23 mouse cellular contexts compared by ENCODE assay signal in the genomic region with DNA sequence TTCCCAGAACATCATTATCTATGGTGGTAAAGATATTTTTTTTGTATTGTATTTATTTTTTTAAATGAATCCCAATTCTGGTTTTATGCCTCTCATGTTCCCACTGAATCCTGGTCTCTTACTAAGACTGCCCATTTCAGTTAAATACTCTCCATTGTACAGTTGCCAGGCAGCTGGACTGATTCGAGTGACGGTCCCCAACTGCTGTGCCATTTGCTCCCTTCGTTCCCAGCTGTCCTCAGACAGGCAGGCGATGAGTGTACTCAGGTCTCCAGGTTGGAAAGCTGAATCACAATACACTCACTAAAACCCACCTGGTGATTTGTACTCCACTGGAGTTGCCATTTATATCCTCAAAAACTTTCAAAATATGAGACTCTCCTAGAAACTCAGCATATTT.
"Had no signal": no experiment of that assay in that cellular context is flagged by ENCODE, and none has a peak within 500 bp of the region (broad histone marks: within the 10 kb centered on the region; RNA-seq: fewer than 3 reads in every experiment).

No protein-coding gene starts in this region.

- DNase-seq: gastrocnemius, postnatal 10 days; gastrocnemius, postnatal 25 days; heart, adult 11 months; kidney, adult 11 months; kidney, adult 2 months; kidney, adult 9 months; kidney, postnatal 14 days; kidney, postnatal 36 days; layer of hippocampus, adult 9-11 months; layer of hippocampus, postnatal 36 days; left cerebral cortex, postnatal 4 days had no signal

- H3K4me3 ChIP-seq: heart, embryonic 10.5 days; heart, embryonic 12.5 days; hindbrain, embryonic 13.5 days; hindbrain, embryonic 15.5 days; kidney, embryonic 15.5 days; limb, embryonic 12.5 days; limb, embryonic 15.5 days; liver, embryonic 12.5 days had no signal

- H3K27me3 ChIP-seq: heart, embryonic 12.5 days; hindbrain, embryonic 13.5 days; hindbrain, embryonic 15.5 days; kidney, embryonic 15.5 days; limb, embryonic 12.5 days; limb, embryonic 15.5 days; liver, embryonic 12.5 days had no signal

- ATAC-seq: hindbrain, postnatal 0 days; intestine, embryonic 16.5 days; liver, embryonic 12.5 days had no signal

- H3K9me3 ChIP-seq: heart, embryonic 10.5 days; heart, embryonic 12.5 days; hindbrain, embryonic 13.5 days; hindbrain, embryonic 15.5 days; kidney, embryonic 15.5 days; limb, embryonic 12.5 days; limb, embryonic 15.5 days; liver, embryonic 12.5 days had no signal

- H3K4me2 ChIP-seq: heart, embryonic 12.5 days; hindbrain, embryonic 13.5 days; hindbrain, embryonic 15.5 days; kidney, embryonic 15.5 days; limb, embryonic 12.5 days; limb, embryonic 15.5 days; liver, embryonic 12.5 days had no signal

- H3K9ac ChIP-seq: heart, embryonic 12.5 days; hindbrain, embryonic 13.5 days; hindbrain, embryonic 15.5 days; kidney, embryonic 15.5 days; limb, embryonic 12.5 days; limb, embryonic 15.5 days; liver, embryonic 12.5 days; liver, embryonic 14.5 days had no signal

- H3K36me3 ChIP-seq: heart, embryonic 10.5 days; heart, embryonic 12.5 days; hindbrain, embryonic 13.5 days; hindbrain, embryonic 15.5 days; kidney, embryonic 15.5 days; limb, embryonic 12.5 days; limb, embryonic 15.5 days; liver, embryonic 12.5 days had no signal

- H3K4me1 ChIP-seq: heart, embryonic 10.5 days; hindbrain, embryonic 13.5 days; hindbrain, embryonic 15.5 days; limb, embryonic 12.5 days; limb, embryonic 15.5 days; liver, embryonic 12.5 days had no signal

- H3K27ac ChIP-seq: heart, embryonic 10.5 days; hindbrain, embryonic 13.5 days; hindbrain, embryonic 15.5 days; hindbrain, postnatal 0 days; kidney, embryonic 15.5 days; kidney, postnatal 0 days; limb, embryonic 12.5 days; limb, embryonic 15.5 days; liver, embryonic 12.5 days; liver, embryonic 14.5 days had no signal
